Mouse (Mus musculus) cerebellum, adult 2 months (tissue): Measurements from ENCODE around the gene Ttll13. TPM values are rescaled to one million over a fixed set of nuclear protein-coding genes. Genes with fewer than 3 reads are reported as not detected.

Experiments
- DNase-seq, 2 experiments: peaks; one replicate each; pipeline ENCODE4 v3.0.0; 2021
- H3K27ac ChIP-seq: fragments of 200-500 bp; 2 replicates; pipeline ENCODE4 v1.5.1; 2012; ENCODE audit warnings: low read length, control low read depth, inconsistent platforms; ENCODE audit not compliant: insufficient read depth
- H3K27me3 ChIP-seq: fragments of 200-500 bp; 2 replicates; pipeline ENCODE4 v1.6.1; 2012; ENCODE audit warnings: inconsistent platforms, mild to moderate bottlenecking, low read length, moderate library complexity; ENCODE audit not compliant: control insufficient read depth, insufficient read depth
- H3K4me1 ChIP-seq: fragments of 200-500 bp; 2 replicates; pipeline ENCODE4 v1.6.1; 2011; ENCODE audit warnings: low read length; ENCODE audit not compliant: control insufficient read depth, insufficient read depth
- H3K4me3 ChIP-seq: fragments of 200-500 bp; replicated peaks from 2 replicates; pipeline ENCODE3; 2011; ENCODE audit warnings: mild to moderate bottlenecking, low read depth, low read length, control low read depth; ENCODE audit not compliant: insufficient read depth
- CTCF ChIP-seq: fragments of 200-500 bp; IDR thresholded peaks from 2 replicates; pipeline ENCODE4 v1.5.1; 2011; ENCODE audit warnings: low read depth, mild to moderate bottlenecking, control low read depth, low read length, moderate library complexity, borderline replicate concordance; ENCODE audit not compliant: insufficient read depth
- POLR2A ChIP-seq: fragments of 200-500 bp; IDR thresholded peaks from 2 replicates; pipeline ENCODE4 v1.6.1; 2011; ENCODE audit warnings: low read length, control low read depth, borderline replicate concordance; ENCODE audit not compliant: insufficient read depth
- WGBS: fragments of 180-500 bp; shearing (Covaris S2); methylation state at CpG from one replicate; pipeline ENCODE4 v1.1.7; 2018; 5-methylcytosine and 5-hydroxymethylcytosine counted together
- polyA plus RNA-seq: library from polyadenylated mRNA; depleted of rRNA; stranded (reverse); fragments of >200 nt; gene quantifications from 2 replicates; pipeline ENCODE4 v1.2.3, GENCODE M21; 2012

The Ttll13 gene
- polyA plus RNA-seq, 1 experiment, result 0.69 TPM

DNA sequence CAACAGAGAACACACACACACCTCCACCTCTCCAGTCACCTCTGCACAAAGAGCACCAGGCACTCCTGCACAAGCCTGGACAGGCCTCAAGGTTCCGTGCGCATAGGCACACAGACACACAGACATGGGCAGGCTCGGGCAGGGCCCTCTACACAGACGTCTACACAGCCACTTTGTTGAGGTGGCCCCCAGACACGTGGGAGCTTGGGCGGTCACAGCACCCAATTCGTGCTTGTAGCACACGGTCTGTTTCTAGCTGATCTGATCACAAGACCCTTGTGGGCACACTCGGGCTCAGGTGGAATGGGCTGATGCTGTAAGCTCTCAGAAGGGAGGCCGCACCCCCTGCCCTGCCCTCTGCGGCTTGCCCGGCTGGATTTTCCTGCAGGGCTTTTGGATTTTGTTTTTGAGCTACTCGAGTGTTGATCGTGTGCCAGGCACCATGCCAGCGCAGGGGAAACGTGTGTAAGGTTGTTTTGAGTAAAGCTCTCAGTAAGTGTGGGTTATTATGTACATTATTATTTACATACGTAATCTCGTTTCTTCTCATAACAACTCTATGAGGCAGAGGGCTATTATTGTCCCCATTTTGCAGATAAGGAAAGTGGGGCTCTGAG lies 38.0 kb upstream of the Ttll13 start:
- H3K27ac ChIP-seq, result no peak overlapping the region
- no peak for DNase-seq
- H3K4me1 ChIP-seq, result peaks cover 23% of the 10 kb centered on the region
- H3K4me3 ChIP-seq, result no peak overlapping the region
- TF ChIP-seq CTCF (no peak), POLR2A (no peak)
- WGBS, result 67% methylated on average over 18 of the region's 18 CpGs
- no peaks in the 10 kb centered on the region for H3K27me3 ChIP-seq

GRCm38 (mm10) chr7:80208738-80209430 lies 37.3 kb upstream of the Ttll13 start:
- Histone ChIP-seq H3K27me3 (no peaks in the 10 kb centered on the region), H3K4me3 (no peak overlapping the region), H3K27ac (no peak overlapping the region), H3K4me1 (peaks cover 23% of the 10 kb centered on the region)
- no peak for TF ChIP-seq POLR2A
- TF ChIP-seq CTCF, result no peak
- no peak for DNase-seq
- 56% methylated on average over 10 of the region's 10 CpGs for WGBS

GRCm38 (mm10) chr7:80209669-80210068 lies 36.5 kb upstream of the Ttll13 start:
- no peaks in the 10 kb centered on the region for H3K27me3 ChIP-seq
- WGBS, result 87% methylated on average over 6 of the region's 6 CpGs
- no peak overlapping the region for H3K27ac ChIP-seq
- DNase-seq, result no peak
- TF ChIP-seq CTCF (no peak), POLR2A (no peak)
- peaks cover 23% of the 10 kb centered on the region for H3K4me1 ChIP-seq
- no peak overlapping the region for H3K4me3 ChIP-seq

GRCm38 (mm10) chr7:80210982-80211381 lies 35.2 kb upstream of the Ttll13 start:
- Histone ChIP-seq H3K4me1 (peaks cover 23% of the 10 kb centered on the region), H3K4me3 (no peak overlapping the region), H3K27me3 (no peaks in the 10 kb centered on the region), H3K27ac (no peak overlapping the region)
- TF ChIP-seq CTCF (no peak), POLR2A (no peak)
- no peak for DNase-seq
- WGBS, result 83% methylated on average over 4 of the region's 4 CpGs

GRCm38 (mm10) chr7:80213604-80214003 lies 32.6 kb upstream of the Ttll13 start:
- no peak overlapping the region for H3K27ac ChIP-seq
- WGBS, result 61% methylated on average over 7 of the region's 7 CpGs
- DNase-seq, result no peak
- H3K27me3 ChIP-seq, result no peaks in the 10 kb centered on the region
- H3K4me1 ChIP-seq, result peaks cover 5% of the 10 kb centered on the region; the same call in 1 of the 2 replicates
- no peak overlapping the region for H3K4me3 ChIP-seq
- TF ChIP-seq CTCF, result no peak

- DNase-seq, result no peak
- Histone ChIP-seq H3K4me1 (no peaks in the 10 kb centered on the region), H3K27me3 (no peaks in the 10 kb centered on the region), H3K4me3 (no peak overlapping the region), H3K27ac (no peak overlapping the region)
- WGBS, result 89% methylated on average over 8 of the region's 8 CpGs
- TF ChIP-seq POLR2A, result no peak
- TF ChIP-seq CTCF, result no peak
Observed at GRCm38 (mm10) chr7:80214459-80214858, 31.7 kb upstream of the Ttll13 start.

GRCm38 (mm10) chr7:80215398-80215797 lies 30.8 kb upstream of the Ttll13 start:
- TF ChIP-seq POLR2A, result no peak
- TF ChIP-seq CTCF, result peak; percentile 86
- peak; percentile 62 to 78 for DNase-seq
- Histone ChIP-seq H3K4me1 (no peaks in the 10 kb centered on the region), H3K4me3 (no peak overlapping the region), H3K27me3 (no peaks in the 10 kb centered on the region), H3K27ac (no peak overlapping the region)
- WGBS, result 13% methylated on average over 4 of the region's 4 CpGs

GRCm38 (mm10) chr7:80216566-80216965 lies 29.6 kb upstream of the Ttll13 start:
- H3K27ac ChIP-seq, result no peak overlapping the region
- 42% methylated on average over 8 of the region's 8 CpGs for WGBS

More at GRCm38 (mm10) chr7:80216566-80216965, 29.6 kb upstream of the Ttll13 start:
- Histone ChIP-seq H3K4me3 (no peak overlapping the region), H3K4me1 (no peaks in the 10 kb centered on the region), H3K27me3 (no peaks in the 10 kb centered on the region)
- peak in 1 of 2 experiments; percentile 49 for DNase-seq
- TF ChIP-seq CTCF (no peak), POLR2A (no peak)
